Mouse (Mus musculus): Measurements from ENCODE around the gene Ubac2. TPM values are rescaled to one million over a fixed set of nuclear protein-coding genes. Genes with fewer than 3 reads are reported as not detected.

The Ubac2 gene
- total RNA-seq, 2 experiments from 2014 or later: 31.5 to 35.8 TPM

DNA sequence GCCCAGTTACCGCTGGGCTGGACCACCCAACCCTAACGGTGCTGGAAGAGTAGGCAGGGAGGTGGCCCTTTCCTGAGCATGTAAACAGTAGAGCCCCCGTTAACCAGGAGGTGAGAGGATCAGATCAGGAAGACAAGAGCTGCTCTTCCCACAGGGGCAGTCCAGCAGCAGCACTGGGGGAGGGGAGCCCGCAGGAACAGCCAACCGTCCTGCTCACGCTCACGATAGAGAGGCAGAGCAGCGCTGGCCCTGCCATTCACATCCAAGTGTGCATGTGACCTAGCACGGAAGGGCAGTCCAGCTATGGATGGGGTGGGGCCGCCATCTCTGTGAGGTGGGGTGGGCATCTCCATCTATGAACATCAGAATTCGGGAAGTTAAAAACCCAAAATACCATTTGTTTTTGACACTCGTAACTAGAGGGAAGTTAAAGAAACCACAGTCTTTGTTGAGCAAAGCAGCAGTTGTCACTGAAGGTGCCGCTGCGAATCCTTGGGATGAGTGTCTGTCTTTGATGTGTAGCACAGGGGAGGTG lies 135.1 kb downstream of the Ubac2 start:
- TF ChIP-seq CTCF (IDR thresholded peaks at IDR 0.05): no peak
- intact Hi-C loops (cut with DNase I): no loop called here
- Histone ChIP-seq H3K27ac (peak overlapping the region; percentile 12; the same call in 1 of the 2 replicates), H3K4me3 (no peak overlapping the region)
- peak; percentile 52 for DNase-seq

DNA sequence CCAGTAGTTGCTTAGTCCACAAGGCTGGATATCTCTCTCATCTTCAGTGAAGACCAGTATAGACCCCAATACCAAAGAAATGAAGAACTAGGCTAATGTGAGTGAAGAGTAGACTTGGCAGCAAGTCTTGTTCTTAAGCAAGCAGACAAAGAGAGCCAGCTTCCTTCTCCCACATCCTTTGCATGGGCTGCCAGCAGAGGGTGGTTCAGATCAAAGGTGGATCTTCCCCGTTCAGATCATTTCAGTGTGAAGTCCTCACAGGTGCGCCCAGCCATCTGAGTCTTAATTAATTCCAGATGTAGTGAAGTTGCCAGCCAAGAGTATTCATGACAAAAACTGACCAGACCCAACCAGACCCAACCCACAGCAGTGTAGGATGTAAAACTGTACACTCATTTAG lies 139.5 kb downstream of the Ubac2 start:
- TF ChIP-seq CTCF (IDR thresholded peaks at IDR 0.05): no peak
- intact Hi-C loops (cut with DNase I): no loop called here

DNA sequence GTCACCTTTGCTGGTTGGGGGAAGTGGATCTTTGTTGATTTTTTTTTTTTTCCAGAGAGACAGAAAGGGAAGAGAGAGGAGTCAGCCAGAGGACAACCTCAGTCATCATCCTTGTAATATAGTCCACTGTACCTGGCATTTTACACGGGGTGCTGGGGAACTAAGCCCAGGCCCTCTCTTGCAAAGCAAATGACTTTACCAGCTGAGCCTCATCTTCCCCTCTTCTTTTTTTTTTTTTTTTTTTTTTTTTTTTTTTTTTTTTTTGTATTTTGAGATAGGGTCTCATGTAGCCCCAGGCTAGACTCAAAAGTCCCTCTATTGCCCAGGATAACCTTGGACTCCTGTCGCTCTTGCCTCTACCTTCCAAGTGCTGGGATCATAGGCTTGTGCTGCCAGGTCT lies 141.0 kb downstream of the Ubac2 start:
- Histone ChIP-seq H3K27ac (no peak overlapping the region), H3K4me3 (no peak overlapping the region)
- no peak for DNase-seq
- intact Hi-C loops (cut with DNase I): no loop called here
- TF ChIP-seq CTCF (IDR thresholded peaks at IDR 0.05): no peak

More for the DNA sequence above, 139.5 kb downstream of the Ubac2 start:
- no peak overlapping the region for H3K27ac ChIP-seq
- H3K4me3 ChIP-seq: no peak overlapping the region
- DNase-seq: no peak

GRCm38 (mm10) chr14:122020567-122020966 lies 142.1 kb downstream of the Ubac2 start:
- no peak overlapping the region for H3K27ac ChIP-seq
- no peak overlapping the region for H3K4me3 ChIP-seq
- intact Hi-C loops (cut with DNase I): no loop called here
- no peak for TF ChIP-seq CTCF (IDR thresholded peaks at IDR 0.05)
- no peak for DNase-seq

DNA sequence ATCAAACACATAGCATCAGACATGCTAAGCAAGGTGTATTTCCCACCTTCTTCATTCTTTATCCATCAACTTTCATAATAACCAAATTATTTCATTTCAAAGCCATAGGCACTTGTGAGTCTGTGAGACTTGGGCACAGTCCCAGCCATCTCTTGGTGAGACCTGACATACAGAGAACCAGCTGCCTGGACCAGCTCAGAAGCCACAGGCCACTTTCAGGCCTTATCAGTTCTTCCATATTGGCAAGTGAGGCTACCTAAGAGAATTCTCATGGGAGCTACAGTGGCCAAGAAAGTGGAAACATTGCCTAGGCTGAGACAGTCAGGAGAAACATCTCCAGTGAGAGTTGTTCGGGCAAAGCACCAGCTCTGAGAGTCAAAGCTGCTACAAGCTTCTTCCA lies 144.6 kb downstream of the Ubac2 start:
- intact Hi-C loops (cut with DNase I): no loop called here
- no peak overlapping the region for H3K27ac ChIP-seq
- H3K4me3 ChIP-seq: no peak overlapping the region
- DNase-seq: no peak
- TF ChIP-seq CTCF (IDR thresholded peaks at IDR 0.05): no peak

DNA sequence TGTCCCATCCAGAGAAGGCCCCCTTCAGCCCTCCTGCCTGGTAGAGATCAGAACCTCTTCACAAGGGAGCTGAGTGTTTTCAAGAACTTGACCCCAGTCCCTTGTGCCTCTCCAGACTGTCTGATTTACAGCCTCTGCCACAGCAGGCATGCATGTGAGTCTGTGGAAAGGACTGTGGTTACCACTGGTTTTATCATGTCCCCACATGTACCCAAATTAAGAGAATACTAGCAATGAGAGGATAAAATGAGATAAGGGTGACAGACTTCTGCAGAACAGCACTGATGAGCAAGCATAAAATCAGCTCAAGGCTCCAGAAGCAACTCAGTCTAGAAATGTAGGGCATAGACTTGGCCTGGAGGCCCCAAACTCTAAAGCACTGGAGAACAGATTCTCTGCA lies 145.5 kb downstream of the Ubac2 start:
- no peak overlapping the region for H3K27ac ChIP-seq
- intact Hi-C loops (cut with DNase I): no loop called here
- no peak for DNase-seq
- H3K4me3 ChIP-seq: no peak overlapping the region
- no peak for TF ChIP-seq CTCF (IDR thresholded peaks at IDR 0.05)

DNA sequence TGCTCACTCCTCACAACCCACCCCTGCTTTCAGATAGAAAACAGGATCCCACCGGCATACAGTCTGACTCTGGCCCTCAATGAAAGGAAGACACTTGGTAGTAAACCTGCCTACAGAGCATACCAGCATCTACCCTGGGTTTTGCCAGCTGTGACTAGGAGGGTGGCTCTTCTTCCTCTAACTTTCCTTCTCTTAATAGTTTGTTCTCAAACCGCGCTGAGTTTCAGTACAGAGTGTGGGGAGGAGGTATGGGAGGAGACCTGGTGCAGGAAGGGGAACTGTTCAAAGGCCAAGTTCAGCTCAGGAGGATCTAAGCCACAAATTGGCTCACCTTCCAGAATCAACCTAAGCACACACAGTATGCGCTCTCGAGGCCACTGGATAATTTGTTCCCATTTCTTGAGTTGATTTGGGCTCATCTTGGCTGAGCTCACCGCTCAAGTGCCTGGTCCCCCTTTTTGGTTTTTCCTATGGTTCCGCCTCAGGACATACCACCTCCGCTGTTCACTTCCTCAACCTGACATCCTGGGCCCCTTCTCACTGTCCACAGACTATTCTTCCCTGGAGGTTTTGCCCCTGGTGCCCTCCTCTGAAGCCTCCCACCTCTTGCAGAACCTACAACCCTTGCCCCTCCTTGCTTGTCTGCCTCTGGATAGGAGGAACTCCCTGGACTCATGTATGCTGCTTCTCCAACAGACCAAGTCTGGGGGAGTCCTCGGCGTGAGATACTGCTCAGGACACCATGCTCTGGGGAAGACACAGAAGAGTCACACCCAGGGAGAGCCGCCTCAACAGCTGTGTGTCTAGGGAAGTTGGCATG lies 150.7 kb downstream of the Ubac2 start:
- no peak overlapping the region for H3K4me3 ChIP-seq
- DNase-seq: no peak
- intact Hi-C loops (cut with DNase I): no loop called here

GRCm38 (mm10) chr14:122029851-122030250 lies 151.4 kb downstream of the Ubac2 start:
- no peak for TF ChIP-seq CTCF (IDR thresholded peaks at IDR 0.05)
- no peak for DNase-seq
- Histone ChIP-seq H3K27ac (no peak overlapping the region), H3K4me3 (no peak overlapping the region)
- intact Hi-C loops (cut with DNase I): no loop called here

More for the DNA sequence above, 150.7 kb downstream of the Ubac2 start:
- H3K27ac ChIP-seq: no peak overlapping the region
- TF ChIP-seq CTCF (IDR thresholded peaks at IDR 0.05): no peak

DNA sequence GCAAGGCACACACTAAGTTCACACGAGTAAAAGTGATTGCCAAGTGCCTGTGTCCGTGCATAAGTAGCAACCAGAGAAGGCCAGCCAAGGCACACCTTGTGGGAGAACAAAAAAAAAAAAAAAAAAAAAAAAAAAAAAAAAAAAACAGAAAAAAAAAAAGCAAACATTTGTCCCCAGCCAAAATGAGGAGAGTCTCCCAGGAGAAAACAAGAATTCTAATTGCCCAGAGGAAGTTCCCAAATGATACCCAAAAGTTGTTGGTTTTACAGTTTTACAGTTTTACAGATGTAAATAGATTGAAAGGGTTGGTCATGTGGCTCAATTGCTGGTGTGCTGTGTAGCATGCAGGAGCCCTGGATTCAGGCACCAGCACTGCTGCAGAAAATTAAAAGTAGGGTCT lies 153.6 kb downstream of the Ubac2 start:
- Histone ChIP-seq H3K4me3 (no peak overlapping the region), H3K27ac (no peak overlapping the region)
- no peak for TF ChIP-seq CTCF (IDR thresholded peaks at IDR 0.05)
- intact Hi-C loops (cut with DNase I): no loop called here
- no peak for DNase-seq

DNA sequence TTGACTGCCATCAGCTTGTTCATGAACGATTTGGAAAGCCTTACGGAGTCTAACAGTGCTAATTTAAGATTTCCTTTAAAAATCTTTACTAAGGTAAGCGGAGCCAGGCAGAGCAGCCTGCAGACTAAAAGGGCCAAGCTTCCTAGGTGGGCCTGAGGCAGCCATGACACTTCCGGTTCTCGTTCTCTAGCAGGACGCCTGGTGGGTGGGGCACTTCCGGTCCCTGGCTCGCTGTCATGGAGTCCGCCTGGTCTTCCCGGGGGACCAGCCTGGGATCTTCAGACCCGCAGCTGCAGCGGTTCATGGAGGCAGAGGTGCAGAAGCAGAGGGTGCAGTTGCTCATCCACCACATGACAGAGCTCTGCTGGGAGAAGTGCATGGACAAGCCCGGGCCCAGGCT lies 156.0 kb downstream of the Ubac2 start, which contains the start of gene Timm8a2:
Timm8a2 (plus strand) TSS at position 224 of the 400 bp plus-strand sequence.
- no peak for TF ChIP-seq CTCF (IDR thresholded peaks at IDR 0.05)
- no peak within 1 kb of the TSS for H3K27ac ChIP-seq
- no peak within 1 kb of the TSS for H3K4me3 ChIP-seq
- no peak for DNase-seq
- intact Hi-C loops (cut with DNase I): no loop called here

DNA sequence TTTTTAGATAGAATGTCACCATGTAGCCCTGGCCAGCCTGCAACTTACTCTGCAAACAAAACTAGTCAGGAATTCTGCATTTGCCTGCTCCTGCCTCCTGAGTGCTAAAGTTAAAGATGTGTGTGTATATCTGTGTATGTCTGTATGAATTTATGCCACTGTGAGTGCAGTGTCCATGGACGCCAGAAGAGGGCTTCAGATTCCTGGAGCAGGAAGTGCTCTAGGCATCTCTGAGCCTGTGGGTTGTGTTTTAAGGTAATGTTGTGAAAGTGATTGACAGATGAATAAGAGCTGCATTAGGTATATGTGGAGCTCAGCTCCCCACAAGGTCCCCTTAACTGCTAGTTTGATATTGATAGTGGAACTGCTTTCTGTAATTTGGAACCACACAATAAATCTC lies 156.8 kb downstream of the Ubac2 start:
- no peak for DNase-seq
- intact Hi-C loops (cut with DNase I): no loop called here

DNA sequence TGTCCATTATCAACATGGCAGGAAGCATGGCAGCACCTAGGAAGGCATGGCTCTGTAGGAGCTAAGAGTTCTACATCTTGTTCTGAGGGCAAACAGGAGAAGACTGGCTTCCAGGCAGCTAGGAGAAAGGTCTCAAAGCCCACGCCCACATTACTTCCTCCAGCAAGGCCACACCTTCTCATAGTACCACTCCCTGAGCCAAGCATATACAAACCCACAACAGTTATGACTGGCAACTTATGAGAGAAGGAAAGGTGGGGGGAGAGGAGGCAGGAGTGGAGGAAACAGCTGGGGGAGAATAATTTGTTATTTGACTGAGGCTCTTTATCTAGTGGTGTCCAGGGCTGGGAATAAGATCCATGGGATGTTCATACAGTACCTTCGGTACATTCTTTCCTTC lies 157.4 kb downstream of the Ubac2 start:
- DNase-seq: no peak
- intact Hi-C loops (cut with DNase I): no loop called here
- no peak overlapping the region for H3K4me3 ChIP-seq
- no peak overlapping the region for H3K27ac ChIP-seq
- TF ChIP-seq CTCF (IDR thresholded peaks at IDR 0.05): no peak

More for the DNA sequence above, 156.8 kb downstream of the Ubac2 start:
- TF ChIP-seq CTCF (IDR thresholded peaks at IDR 0.05): no peak
- Histone ChIP-seq H3K27ac (no peak overlapping the region), H3K4me3 (no peak overlapping the region)

- Histone ChIP-seq H3K27ac (no peak overlapping the region), H3K4me3 (no peak overlapping the region)
- intact Hi-C loops (cut with DNase I): no loop called here
- TF ChIP-seq CTCF (IDR thresholded peaks at IDR 0.05): no peak
- no peak for DNase-seq
These were observed 160.6 kb downstream of the Ubac2 start for GRCm38 (mm10) chr14:122038874-122039647.
